Mouse (Mus musculus) MN1 (cell line): ENCODE results near the gene Aldoc.
"Not testable (repeated sequence)": the region's sequence is repeated elsewhere in the genome, so short reads cannot be mapped to it uniquely, and the experiment has no call there.

Experiments
- DNase-seq: peaks from one replicate; pipeline ENCODE4 v3.0.0-alpha.2; 2016; ENCODE audit warnings: low spot score

Gene Aldoc

GRCm38 (mm10) chr11:78322860-78323259 lies at the start of gene Aldoc:
Gene Aldoc (plus strand): TSS chr11:78322968.
- DNase-seq: peak; percentile 94

GRCm38 (mm10) chr11:78275596-78275995 lies 47.2 kb upstream of the Aldoc start:
- DNase-seq: no peak

GRCm38 (mm10) chr11:78276169-78276568 lies 46.6 kb upstream of the Aldoc start:
- DNase-seq: not testable (repeated sequence)

GRCm38 (mm10) chr11:78278853-78279252 lies 43.9 kb upstream of the Aldoc start:
- no peak for DNase-seq

- DNase-seq: no peak
These were observed 43.2 kb upstream of the Aldoc start for GRCm38 (mm10) chr11:78279586-78279985.

GRCm38 (mm10) chr11:78289146-78289763 lies 33.5 kb upstream of the Aldoc start:
- DNase-seq: no peak

GRCm38 (mm10) chr11:78290654-78291053 lies 32.1 kb upstream of the Aldoc start, which contains the start of gene BC030499:
Gene BC030499 (plus strand): TSS chr11:78290841.
- no peak for DNase-seq

- no peak for DNase-seq
These were observed 28.2 kb upstream of the Aldoc start for GRCm38 (mm10) chr11:78294585-78294984.

GRCm38 (mm10) chr11:78300917-78301316 lies 21.9 kb upstream of the Aldoc start:
- peak; percentile 53 for DNase-seq

- peak; percentile 94 for DNase-seq
These were observed 21.2 kb upstream of the Aldoc start, which contains the start of gene Spag5 for GRCm38 (mm10) chr11:78301357-78302084. Gene Spag5 (plus strand): TSS chr11:78301529.

GRCm38 (mm10) chr11:78305272-78305671 lies 17.5 kb upstream of the Aldoc start:
- no peak for DNase-seq

- DNase-seq: no peak
These were observed 11.8 kb upstream of the Aldoc start for GRCm38 (mm10) chr11:78310861-78311511.

- DNase-seq: no peak
These were observed 9.1 kb upstream of the Aldoc start for GRCm38 (mm10) chr11:78313662-78314061.

- DNase-seq: no peak
These were observed 4.4 kb upstream of the Aldoc start for GRCm38 (mm10) chr11:78318411-78318810.

- DNase-seq: peak; percentile 30
These were observed 514 bp upstream of the Aldoc start for GRCm38 (mm10) chr11:78322076-78322831.

- DNase-seq: no peak
These were observed 1.4 kb downstream of the Aldoc start for GRCm38 (mm10) chr11:78324000-78324785.

GRCm38 (mm10) chr11:78324965-78325364 lies 2.2 kb downstream of the Aldoc start:
- no peak for DNase-seq

GRCm38 (mm10) chr11:78327215-78327614 lies 4.4 kb downstream of the Aldoc start:
- DNase-seq: no peak

- peak; percentile 95 for DNase-seq
These were observed 5.1 kb downstream of the Aldoc start, which contains the start of gene Pigs for GRCm38 (mm10) chr11:78327634-78328511. Gene Pigs (plus strand): TSS chr11:78328415.

GRCm38 (mm10) chr11:78328512-78329056 lies 5.8 kb downstream of the Aldoc start:
- no peak for DNase-seq
